Mouse (Mus musculus): ENCODE results near the gene Mrtfa. TPM values are rescaled to one million over a fixed set of nuclear protein-coding genes. Genes with fewer than 3 reads are reported as not detected.

Mrtfa gene
- polyA plus RNA-seq, 1 experiment from 2014 or later = 18.0 TPM

GRCm38 (mm10) chr15:81137298-81137697 is 53.3 kb downstream of the Mrtfa start:
- Histone ChIP-seq H3K4me2 (replicated peaks) (no peak overlapping the region), H3K27ac (0 out of 2 replicates have a peak overlapping the region, but pooled peaks have one; percentile 36), H3K27me3 (replicated peaks) (no peaks in the 10 kb centered on the region), H3K4me3 (replicated peaks) (no peak overlapping the region), H3K36me3 (no peaks in the 10 kb centered on the region), H3K9ac (no peak overlapping the region), H3K4me1 (replicated peaks) (peaks cover 12% of the 10 kb centered on the region), H3K9me3 (no peaks in the 10 kb centered on the region)
- 33% methylated on average over 6 of the region's 6 CpGs for WGBS
- no peak for ATAC-seq

- WGBS = 95% methylated on average over 2 of the region's 2 CpGs
- Histone ChIP-seq H3K4me3 (replicated peaks) (no peak overlapping the region), H3K36me3 (no peaks in the 10 kb centered on the region), H3K27ac (no peak overlapping the region), H3K9me3 (no peaks in the 10 kb centered on the region), H3K4me2 (replicated peaks) (no peak overlapping the region), H3K9ac (no peak overlapping the region), H3K4me1 (replicated peaks) (peaks cover 15% of the 10 kb centered on the region), H3K27me3 (replicated peaks) (no peaks in the 10 kb centered on the region)
- no peak for ATAC-seq
These were observed 56.8 kb downstream of the Mrtfa start for GRCm38 (mm10) chr15:81133781-81134180.

GRCm38 (mm10) chr15:81131152-81131551 is 59.4 kb downstream of the Mrtfa start:
- ATAC-seq = no peak
- H3K9ac ChIP-seq = no peak overlapping the region
- no peak overlapping the region for H3K27ac ChIP-seq
- H3K27me3 ChIP-seq (replicated peaks) = no peaks in the 10 kb centered on the region
- H3K36me3 ChIP-seq = no peaks in the 10 kb centered on the region
- WGBS = 95% methylated on average over 5 of the region's 5 CpGs
- H3K9me3 ChIP-seq = no peaks in the 10 kb centered on the region
- peaks cover 8% of the 10 kb centered on the region for H3K4me1 ChIP-seq (replicated peaks)
- H3K4me2 ChIP-seq (replicated peaks) = no peak overlapping the region
- no peak overlapping the region for H3K4me3 ChIP-seq (replicated peaks)

GRCm38 (mm10) chr15:81129970-81130369 is 60.6 kb downstream of the Mrtfa start:
- Histone ChIP-seq H3K9ac (no peak overlapping the region), H3K27ac (no peak overlapping the region), H3K36me3 (no peaks in the 10 kb centered on the region), H3K9me3 (no peaks in the 10 kb centered on the region), H3K4me2 (replicated peaks) (no peak overlapping the region), H3K4me3 (replicated peaks) (no peak overlapping the region), H3K27me3 (replicated peaks) (no peaks in the 10 kb centered on the region), H3K4me1 (replicated peaks) (peaks cover 8% of the 10 kb centered on the region)
- 87% methylated on average over 8 of the region's 8 CpGs for WGBS
- no peak for ATAC-seq

- Histone ChIP-seq H3K36me3 (no peaks in the 10 kb centered on the region), H3K4me3 (replicated peaks) (no peak overlapping the region), H3K4me1 (replicated peaks) (peaks cover 8% of the 10 kb centered on the region), H3K27me3 (replicated peaks) (no peaks in the 10 kb centered on the region), H3K9me3 (no peaks in the 10 kb centered on the region), H3K4me2 (replicated peaks) (no peak overlapping the region), H3K27ac (no peak overlapping the region), H3K9ac (no peak overlapping the region)
- peak; percentile 43; the same call in 1 of the 2 replicates for ATAC-seq
- 37% methylated on average over 5 of the region's 5 CpGs for whole genome bisulfite sequencing
These were observed 62.3 kb downstream of the Mrtfa start for GRCm38 (mm10) chr15:81128155-81128838.

GRCm38 (mm10) chr15:81124282-81124681 is 66.3 kb downstream of the Mrtfa start:
- Histone ChIP-seq H3K4me2 (replicated peaks) (no peak overlapping the region), H3K9me3 (no peaks in the 10 kb centered on the region), H3K36me3 (no peaks in the 10 kb centered on the region), H3K27ac (no peak overlapping the region), H3K4me3 (replicated peaks) (no peak overlapping the region), H3K27me3 (replicated peaks) (no peaks in the 10 kb centered on the region), H3K4me1 (replicated peaks) (peaks cover 6% of the 10 kb centered on the region), H3K9ac (no peak overlapping the region)
- WGBS = 93% methylated on average over 2 of the region's 2 CpGs
- ATAC-seq = no peak

GRCm38 (mm10) chr15:81123122-81123521 is 67.4 kb downstream of the Mrtfa start:
- H3K36me3 ChIP-seq = no peaks in the 10 kb centered on the region
- no peaks in the 10 kb centered on the region for H3K4me1 ChIP-seq (replicated peaks)
- WGBS = 64% methylated on average over 5 of the region's 5 CpGs
- ATAC-seq = no peak
- no peaks in the 10 kb centered on the region for H3K27me3 ChIP-seq (replicated peaks)
- no peak overlapping the region for H3K9ac ChIP-seq
- H3K9me3 ChIP-seq = no peaks in the 10 kb centered on the region
- no peak overlapping the region for H3K27ac ChIP-seq
- no peak overlapping the region for H3K4me2 ChIP-seq (replicated peaks)
- no peak overlapping the region for H3K4me3 ChIP-seq (replicated peaks)

GRCm38 (mm10) chr15:81122535-81122934 is 68.0 kb downstream of the Mrtfa start:
- H3K9ac ChIP-seq = no peak overlapping the region
- no peak overlapping the region for H3K4me2 ChIP-seq (replicated peaks)
- H3K9me3 ChIP-seq = no peaks in the 10 kb centered on the region
- no peaks in the 10 kb centered on the region for H3K36me3 ChIP-seq
- no peaks in the 10 kb centered on the region for H3K4me1 ChIP-seq (replicated peaks)
- no peaks in the 10 kb centered on the region for H3K27me3 ChIP-seq (replicated peaks)
- no peak for ATAC-seq
- H3K4me3 ChIP-seq (replicated peaks) = no peak overlapping the region
- H3K27ac ChIP-seq = no peak overlapping the region
- 35% methylated on average over 4 of the region's 4 CpGs for whole genome bisulfite sequencing

GRCm38 (mm10) chr15:81122078-81122477 is 68.5 kb downstream of the Mrtfa start:
- H3K36me3 ChIP-seq = no peaks in the 10 kb centered on the region
- no peak overlapping the region for H3K27ac ChIP-seq
- no peaks in the 10 kb centered on the region for H3K4me1 ChIP-seq (replicated peaks)
- 59% methylated on average over 2 of the region's 2 CpGs for WGBS
- no peak for ATAC-seq
- no peaks in the 10 kb centered on the region for H3K9me3 ChIP-seq
- no peak overlapping the region for H3K4me3 ChIP-seq (replicated peaks)
- H3K9ac ChIP-seq = no peak overlapping the region
- H3K27me3 ChIP-seq (replicated peaks) = no peaks in the 10 kb centered on the region
- H3K4me2 ChIP-seq (replicated peaks) = no peak overlapping the region

GRCm38 (mm10) chr15:81120946-81121345 is 69.6 kb downstream of the Mrtfa start:
- ATAC-seq = no peak
- Histone ChIP-seq H3K4me3 (replicated peaks) (no peak overlapping the region), H3K36me3 (no peaks in the 10 kb centered on the region), H3K27ac (no peak overlapping the region), H3K4me2 (replicated peaks) (no peak overlapping the region), H3K9ac (no peak overlapping the region), H3K4me1 (replicated peaks) (no peaks in the 10 kb centered on the region), H3K9me3 (no peaks in the 10 kb centered on the region), H3K27me3 (replicated peaks) (no peaks in the 10 kb centered on the region)
- 78% methylated on average over 7 of the region's 7 CpGs for whole genome bisulfite sequencing

- Histone ChIP-seq H3K9me3 (no peaks in the 10 kb centered on the region), H3K4me3 (replicated peaks) (no peak overlapping the region), H3K4me1 (replicated peaks) (no peaks in the 10 kb centered on the region), H3K9ac (no peak overlapping the region), H3K27ac (no peak overlapping the region), H3K27me3 (replicated peaks) (no peaks in the 10 kb centered on the region), H3K36me3 (no peaks in the 10 kb centered on the region), H3K4me2 (replicated peaks) (no peak overlapping the region)
- ATAC-seq = no peak
- WGBS = 61% methylated on average over 6 of the region's 6 CpGs
These were observed 70.4 kb downstream of the Mrtfa start for GRCm38 (mm10) chr15:81120140-81120539.

GRCm38 (mm10) chr15:81118226-81118625 is 72.3 kb downstream of the Mrtfa start:
- Histone ChIP-seq H3K4me2 (replicated peaks) (no peak overlapping the region), H3K9ac (no peak overlapping the region), H3K9me3 (no peaks in the 10 kb centered on the region), H3K27ac (no peak overlapping the region), H3K36me3 (no peaks in the 10 kb centered on the region), H3K4me3 (replicated peaks) (no peak overlapping the region), H3K27me3 (replicated peaks) (no peaks in the 10 kb centered on the region), H3K4me1 (replicated peaks) (no peaks in the 10 kb centered on the region)
- WGBS = 83% methylated on average over 4 of the region's 4 CpGs
- no peak for ATAC-seq

GRCm38 (mm10) chr15:81112589-81112988 is 78.0 kb downstream of the Mrtfa start:
- Histone ChIP-seq H3K4me3 (replicated peaks) (no peak overlapping the region), H3K4me1 (replicated peaks) (no peaks in the 10 kb centered on the region), H3K4me2 (replicated peaks) (no peak overlapping the region), H3K9ac (no peak overlapping the region), H3K36me3 (no peaks in the 10 kb centered on the region), H3K9me3 (no peaks in the 10 kb centered on the region), H3K27ac (no peak overlapping the region), H3K27me3 (replicated peaks) (no peaks in the 10 kb centered on the region)
- 50% methylated on average over 6 of the region's 6 CpGs for WGBS
- ATAC-seq = no peak

Data from intestine, embryonic 15.5 days (tissue).